Mouse (Mus musculus) 3134 (cell line): ENCODE results near the gene Tmem127.
A peak's percentile ranks its signal among the peaks of the same experiment; 100 is the strongest.
"Not testable (repeated sequence)": the region's sequence is repeated elsewhere in the genome, so short reads cannot be mapped to it uniquely, and the experiment has no call there.

Experiments
- DNase-seq: peaks from one replicate; pipeline ENCODE4 v3.0.0-alpha.2; 2011; ENCODE audit warnings: low spot score; ENCODE audit not compliant: insufficient read length; ENCODE audit errors: extremely low read depth

Gene Tmem127

DNA sequence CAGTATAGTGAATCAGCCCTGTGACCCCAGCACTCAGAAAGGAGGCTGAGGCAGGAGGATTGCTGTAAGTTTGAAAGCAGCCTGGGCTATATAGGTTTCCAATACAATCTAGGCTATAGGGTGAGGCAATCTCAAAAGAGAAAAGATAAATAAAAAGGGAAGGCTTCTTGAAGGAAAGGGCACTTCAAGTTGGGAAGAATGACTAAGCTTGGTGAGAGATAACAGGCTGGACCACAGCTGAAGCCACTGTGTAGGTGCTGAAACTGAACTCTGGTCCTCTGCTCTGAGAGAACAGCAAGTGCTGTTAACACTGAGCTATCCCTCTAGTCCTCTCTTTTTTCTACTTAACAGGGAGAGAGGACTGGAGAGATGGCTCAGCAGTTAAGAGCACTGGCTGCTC, 14.8 kb downstream of the Tmem127 start:
- no peak for DNase-seq

DNA sequence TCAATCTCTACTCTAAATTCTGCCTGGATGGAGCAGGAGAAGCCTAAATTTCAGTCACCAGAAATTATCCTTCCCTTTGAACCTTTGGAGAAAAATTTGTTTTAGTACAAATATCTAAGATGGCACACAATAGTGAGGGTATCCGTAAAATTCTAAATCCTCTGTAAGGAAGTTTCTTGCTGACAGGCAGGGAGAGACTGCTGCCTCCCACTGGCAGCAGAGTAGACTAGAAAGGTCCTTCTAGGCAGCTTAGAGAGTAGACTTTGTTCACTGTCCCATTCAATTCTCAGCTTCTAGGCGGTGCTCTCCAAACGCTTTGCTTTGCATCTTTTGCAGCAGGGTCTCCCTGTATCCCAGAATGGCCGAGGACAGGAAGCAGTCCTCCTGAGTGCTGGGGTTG, 20.1 kb downstream of the Tmem127 start:
- no peak for DNase-seq

DNA sequence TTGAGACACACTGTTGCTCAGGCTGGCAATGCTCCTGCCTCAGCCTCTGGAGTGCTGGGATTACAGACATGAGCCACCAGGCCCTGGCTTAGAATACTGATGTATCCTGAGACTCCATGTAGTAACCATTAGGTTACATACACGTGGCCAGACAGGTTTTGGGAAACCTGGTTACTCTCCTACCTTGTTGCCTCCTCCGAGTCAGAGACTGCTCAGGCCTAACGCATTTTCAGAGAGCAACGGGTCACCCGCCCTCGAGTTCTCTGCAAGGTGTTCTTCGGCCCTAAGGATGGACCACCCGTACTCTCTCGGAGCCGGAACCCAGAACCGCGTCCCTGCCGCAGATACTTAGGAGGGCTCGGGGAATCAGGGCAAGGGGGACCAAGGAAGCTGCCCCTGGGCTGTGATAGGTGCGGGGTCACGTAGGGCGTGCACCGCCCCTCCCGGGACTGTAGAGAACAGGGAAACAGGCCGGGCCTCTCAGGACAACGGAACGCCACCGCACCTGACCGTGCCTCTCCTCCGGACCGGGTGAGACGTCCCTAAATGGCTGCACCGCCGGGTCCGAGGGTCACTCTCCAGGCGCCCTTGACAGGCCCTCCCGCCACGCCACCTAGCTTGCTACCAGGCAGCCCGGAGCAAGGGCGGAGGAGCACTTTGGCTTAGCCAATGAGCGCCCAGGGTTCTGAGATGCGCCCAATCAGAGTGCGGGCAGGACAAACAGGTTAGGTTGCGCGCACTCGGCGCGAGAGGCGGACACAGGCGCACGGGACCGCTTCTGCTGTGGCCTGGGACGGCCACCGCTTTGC, 22.0 kb downstream of the Tmem127 start, which contains the start of gene Stard7:
Gene Stard7 (plus strand): TSS at position 728 of the 809 bp plus-strand sequence.
- peak; percentile 95 for DNase-seq

DNA sequence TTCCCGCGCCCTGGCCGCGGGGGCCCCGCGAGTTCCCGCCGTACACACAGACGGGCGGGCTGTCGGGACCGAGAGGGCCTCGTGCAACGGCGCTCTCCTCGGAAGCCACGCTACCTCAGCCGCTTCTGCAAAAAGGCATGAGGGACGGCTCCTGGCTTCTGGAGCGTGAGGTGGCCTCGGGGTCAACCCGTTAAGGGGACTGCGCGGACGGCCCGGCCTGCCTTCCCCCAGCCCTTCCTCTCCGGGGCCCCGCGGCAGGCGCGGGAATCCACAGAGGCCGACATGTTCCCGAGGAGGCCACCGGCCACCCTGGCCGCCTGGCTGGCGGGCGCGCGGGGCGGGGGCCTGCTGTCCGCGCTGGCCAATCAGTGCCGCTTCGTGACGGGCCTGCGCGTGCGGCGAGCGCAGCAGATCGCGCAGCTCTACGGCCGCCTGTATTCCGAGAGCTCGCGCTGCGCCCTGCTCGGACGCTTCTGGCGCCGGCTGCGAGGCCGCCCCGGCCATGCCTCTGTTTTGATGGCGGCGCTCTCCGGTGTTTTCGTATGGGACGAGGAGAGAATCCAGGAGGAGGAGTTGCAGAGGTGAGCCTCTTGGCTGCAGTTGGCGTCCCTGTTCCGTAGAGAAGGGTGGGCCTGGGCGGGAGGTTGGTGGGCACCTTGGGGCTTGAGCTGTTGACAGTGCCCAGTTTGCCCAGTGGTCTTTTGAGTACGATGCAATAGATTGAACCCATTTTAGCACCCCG, 22.8 kb downstream of the Tmem127 start:
- DNase-seq: peak; percentile 92

DNA sequence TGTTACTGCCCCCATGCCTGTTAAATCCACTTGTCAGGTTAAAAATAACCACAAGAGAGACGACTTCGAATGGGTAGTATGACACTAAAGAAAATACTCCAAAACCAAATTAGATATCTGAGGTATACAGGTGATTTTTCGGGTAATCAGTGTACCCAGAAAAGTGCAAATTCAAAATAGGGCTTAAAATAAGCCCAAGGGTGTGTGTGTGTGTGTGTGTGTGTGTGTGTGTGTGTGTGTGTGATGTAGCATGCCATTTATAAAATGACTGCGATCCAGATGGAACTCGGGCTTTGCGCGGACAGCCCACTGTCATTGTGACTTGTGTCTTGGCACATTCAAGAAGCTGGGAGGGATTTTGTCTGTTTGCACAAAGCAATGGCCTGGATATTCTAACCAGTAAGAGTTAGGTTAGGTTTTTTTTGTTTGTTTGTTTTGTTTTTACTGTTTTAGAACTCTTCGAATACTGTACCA, 23.4 kb downstream of the Tmem127 start:
- peak; percentile 26 for DNase-seq

DNA sequence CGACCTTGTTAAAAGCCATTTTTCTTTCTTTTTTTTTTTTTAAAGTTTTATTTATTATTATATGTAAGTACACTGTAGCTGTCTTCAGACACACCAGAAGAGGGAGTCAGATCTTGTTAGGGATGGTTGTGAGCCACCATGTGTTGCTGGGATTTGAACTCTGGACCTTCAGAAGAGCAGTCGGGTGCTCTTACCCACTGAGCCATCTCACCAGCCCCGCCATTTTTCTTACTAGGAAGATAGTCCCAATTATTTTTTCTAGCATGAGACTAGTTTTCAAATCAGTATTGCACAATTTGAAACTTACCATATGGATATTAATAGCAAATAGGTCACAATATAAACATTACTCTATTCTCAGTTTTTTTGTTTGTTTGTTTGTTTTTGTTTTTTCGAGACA, 24.3 kb downstream of the Tmem127 start:
- not testable (repeated sequence) for DNase-seq

DNA sequence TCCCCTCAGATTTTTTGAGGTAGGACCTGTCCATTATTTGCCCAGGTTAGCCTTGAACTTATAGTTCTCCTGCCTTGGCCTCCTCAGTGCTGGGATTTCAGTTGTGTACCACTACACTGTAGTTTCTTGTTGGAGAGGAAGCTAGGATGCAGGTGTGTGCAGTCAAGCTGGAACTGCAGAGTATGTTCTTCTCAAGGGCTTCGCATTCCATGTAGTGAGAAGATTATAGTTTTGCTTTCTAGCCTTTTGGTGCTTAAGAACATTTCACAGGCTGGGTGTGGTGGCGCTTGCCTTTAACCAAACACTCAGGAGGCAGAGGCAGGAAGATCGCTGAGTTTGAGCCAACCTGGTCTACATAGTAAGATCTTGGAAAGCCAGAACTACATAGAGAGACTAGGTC, 25.1 kb downstream of the Tmem127 start:
- no peak for DNase-seq

DNA sequence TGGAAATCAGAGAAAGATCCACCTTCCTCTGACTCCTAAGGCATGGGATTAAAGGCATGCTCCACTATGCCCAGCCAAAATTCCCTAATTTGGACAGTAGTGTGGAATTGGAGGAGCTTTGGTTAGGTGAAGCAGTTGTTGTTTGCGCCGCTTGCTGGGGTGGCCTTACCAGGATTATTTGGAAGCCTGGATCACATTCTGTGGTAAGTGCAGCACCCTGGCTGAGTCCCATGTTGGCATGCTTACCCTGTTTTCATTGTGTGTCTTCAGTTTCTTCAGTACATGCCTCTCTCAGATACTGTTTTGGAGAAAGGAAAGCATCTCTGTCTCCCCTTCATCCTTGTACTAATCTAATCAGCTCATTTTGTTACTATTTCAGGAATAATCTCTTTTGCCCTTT, 26.9 kb downstream of the Tmem127 start:
- no peak for DNase-seq

DNA sequence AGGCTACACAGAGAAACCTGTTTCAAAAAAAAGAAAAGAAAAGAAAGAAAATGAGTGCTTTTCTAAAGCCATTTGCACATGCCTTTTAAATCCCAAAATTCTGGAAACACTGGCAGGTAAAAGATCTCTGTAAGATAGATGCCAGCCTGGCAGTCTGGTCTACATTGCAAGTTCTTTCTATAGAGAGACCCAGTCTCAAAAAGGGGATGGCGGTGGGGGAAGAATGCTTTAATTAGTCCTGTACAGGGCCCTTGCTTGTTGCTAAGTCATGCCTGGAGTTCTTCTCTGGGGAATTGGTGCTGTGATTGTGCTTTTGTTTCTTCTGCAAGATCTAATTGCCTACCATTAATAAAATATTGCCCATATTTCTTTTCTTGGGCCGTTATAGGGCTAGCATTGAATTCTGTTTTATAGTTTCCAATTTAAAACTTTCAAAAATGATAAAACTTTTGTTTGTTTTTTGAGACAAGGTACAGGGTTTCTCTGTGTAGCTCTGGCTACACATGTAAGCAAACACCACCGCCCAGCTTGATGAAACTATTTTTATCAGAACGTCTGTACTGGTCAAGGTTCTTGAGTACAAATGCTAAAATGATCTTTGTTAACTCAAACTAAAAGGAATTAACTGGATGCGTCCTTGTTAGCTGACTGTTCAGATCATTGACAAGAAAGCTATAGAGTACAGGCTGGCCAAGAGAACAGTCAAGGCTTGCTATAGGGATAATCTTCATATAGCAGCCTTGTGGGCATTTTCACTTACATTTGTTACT, 28.0 kb downstream of the Tmem127 start:
- DNase-seq: no peak

DNA sequence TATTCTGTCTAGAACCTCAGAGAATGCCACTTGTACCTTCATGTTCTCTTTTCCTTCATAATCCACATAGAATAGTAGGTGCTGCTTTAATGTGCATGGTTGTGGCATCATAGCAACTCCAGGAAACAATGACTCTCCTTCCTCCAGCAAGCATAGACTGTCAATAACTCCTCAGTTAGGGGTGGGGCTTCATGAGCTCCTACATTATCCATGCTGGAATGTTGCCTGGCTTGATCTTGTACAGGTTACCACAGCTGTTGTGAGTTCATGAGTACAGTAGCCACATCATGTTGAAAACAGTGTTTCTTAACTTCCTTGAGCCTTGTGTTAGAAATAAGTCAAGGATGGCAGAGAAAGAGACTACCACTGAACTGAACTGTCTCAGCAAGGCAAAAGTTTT, 30.5 kb downstream of the Tmem127 start:
- DNase-seq: no peak

DNA sequence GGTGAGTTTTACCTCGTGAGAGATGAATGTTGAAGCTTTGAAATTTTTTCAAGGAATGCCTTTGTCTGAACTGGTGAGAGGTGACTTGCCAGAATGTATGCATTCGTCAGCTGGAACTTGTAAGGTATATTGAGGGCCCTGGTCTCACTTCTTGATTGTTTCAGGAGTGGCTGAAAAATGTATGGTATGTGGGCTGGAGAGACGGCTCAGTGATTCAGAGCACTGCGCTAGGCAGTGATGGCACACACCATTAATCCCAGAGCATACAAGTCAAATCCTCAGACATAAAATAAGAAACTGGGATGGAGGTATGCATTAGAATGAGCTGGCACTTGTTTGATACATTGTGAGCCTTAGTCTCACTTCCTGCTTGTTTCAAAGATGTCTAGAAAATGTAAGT, 44.5 kb downstream of the Tmem127 start:
- DNase-seq: no peak

DNA sequence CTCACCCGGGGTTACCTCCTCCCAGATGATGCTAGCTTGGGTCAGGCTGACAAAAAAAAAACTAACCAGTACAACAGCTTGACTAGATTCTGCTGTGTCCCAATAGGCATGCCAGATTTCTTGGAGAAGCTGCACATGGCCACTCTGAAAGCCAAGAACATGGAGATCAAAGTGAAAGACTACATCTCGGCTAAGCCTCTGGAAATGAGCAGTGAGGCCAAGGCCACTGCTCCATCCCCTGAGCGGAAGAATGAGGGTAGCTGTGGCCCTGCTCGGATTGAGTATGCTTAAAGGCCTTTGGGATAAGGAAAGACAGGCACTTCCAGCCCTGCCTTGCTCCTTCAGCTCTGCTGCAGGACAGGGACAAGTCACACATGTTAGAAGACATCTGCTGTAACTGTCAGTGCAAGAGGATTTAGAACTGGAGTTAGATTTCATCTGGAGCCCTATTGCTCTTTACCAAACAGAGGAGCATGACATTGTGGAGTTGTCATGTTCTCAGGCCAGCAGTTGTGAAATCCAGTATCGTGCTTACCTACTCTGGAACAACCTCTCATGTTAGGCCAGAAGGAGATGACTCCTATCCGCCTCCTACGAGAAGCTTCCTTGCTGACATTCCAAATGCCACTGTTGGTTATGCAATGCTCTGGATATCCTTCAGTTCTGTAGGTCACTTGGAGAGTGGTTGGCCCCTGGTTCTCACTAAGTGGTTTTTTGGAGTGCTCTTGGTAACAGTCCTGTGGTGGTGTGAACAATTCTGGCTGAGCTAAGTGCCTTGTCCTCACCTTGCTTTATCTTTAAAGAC, 49.5 kb downstream of the Tmem127 start:
- no peak for DNase-seq

DNA sequence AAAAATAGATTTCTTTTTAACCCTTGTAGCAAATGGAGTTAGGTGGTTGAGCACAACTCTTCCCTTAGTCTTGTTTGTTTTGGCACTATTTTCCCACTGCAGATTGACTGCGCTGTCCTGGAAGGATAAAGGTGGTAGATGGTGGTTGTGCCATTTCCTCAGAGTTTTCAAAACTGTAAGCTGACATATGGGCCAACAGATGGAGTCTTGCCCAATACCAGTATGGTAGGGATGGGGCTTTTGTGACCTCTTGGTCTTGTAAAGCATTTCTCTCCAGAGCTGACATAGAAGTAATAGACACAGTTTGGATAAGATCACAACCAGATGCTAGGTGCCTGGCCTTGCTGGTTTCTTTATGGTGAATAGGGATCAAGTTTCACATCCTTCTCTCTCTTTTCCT, 50.3 kb downstream of the Tmem127 start:
- DNase-seq: no peak

DNA sequence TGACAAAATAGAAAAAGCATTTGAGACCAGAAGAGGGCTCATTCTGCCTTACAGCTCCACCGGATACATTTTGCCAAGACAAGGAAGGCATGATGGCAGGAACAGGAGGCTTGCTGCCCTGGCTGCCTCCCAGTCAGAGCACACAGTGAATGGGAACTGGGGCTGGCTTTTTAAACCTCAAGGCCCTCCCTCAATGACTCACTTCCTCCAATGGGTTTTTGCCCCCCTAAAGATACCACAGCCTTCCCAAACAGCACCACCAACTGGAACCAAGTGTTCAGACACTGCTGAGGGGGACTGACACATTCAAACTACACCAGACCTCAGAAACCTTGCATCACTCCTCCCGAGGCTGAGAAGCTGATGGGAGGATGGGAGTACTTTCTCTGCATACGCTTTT, 53.0 kb downstream of the Tmem127 start:
- no peak for DNase-seq

DNA sequence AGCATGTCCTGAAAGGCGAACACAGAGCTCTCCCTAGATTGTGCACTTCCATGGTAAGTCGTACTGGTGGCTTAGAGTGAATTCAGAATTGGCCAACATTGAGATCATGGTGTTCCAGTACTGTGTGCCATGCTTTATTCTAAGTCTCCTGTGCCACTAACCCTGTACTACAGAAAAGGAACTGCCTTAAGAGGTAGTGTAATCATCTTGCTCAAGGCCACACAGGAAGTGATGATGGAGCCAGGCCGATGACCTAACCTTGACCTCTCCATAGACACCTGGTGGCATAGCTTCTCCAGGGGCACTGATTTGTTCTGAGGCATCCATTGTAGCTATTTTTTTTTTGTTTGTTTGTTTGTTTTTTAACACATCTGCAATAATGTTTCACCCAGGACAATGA, 54.2 kb downstream of the Tmem127 start:
- no peak for DNase-seq

DNA sequence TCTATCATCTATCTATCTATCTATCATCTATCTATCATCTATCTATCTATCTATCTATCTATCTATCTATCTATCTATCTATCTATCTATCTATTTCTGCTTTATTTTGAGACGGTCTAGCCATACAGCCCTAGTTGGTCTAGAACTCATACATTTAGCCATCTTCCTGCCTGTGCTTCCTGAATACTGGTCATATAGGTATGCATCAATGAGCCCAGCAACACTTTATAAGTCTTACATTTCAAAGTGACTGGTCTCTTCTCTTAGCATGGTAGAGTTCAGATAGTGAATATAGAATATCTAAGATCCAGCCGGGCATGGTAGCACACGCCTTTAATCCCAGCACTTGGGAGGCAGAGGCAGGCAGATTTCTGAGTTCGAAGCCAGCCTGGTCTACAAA, 56.5 kb downstream of the Tmem127 start:
- not testable (repeated sequence) for DNase-seq

DNA sequence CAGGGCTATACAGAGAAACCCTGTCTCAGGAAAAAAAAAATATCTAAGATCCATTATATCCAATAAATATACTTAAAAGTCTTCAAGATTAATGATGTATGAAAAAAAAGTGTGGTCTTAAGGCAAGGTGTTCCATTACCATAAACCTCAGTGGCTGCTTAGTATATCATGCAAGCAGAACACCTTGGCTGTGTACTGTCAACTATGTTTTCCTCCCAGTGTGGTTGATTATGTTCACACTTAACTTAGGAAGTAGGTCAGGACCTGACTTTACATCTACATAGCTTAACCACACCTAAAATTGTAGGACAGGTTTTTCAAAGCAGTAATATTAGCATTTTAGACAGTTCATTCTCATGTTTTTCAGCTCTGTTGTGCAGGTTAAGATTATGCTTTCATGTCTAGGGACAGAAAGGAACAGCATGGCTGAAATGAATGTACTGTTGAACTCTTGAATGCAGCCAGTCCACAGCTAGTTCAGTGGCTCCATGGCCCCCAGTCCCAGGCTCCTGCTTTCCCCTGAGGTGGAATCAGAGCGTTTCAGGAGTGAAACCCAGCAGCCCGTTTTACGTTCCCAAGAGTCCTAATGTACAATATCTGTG, 57.0 kb downstream of the Tmem127 start:
- DNase-seq: no peak

DNA sequence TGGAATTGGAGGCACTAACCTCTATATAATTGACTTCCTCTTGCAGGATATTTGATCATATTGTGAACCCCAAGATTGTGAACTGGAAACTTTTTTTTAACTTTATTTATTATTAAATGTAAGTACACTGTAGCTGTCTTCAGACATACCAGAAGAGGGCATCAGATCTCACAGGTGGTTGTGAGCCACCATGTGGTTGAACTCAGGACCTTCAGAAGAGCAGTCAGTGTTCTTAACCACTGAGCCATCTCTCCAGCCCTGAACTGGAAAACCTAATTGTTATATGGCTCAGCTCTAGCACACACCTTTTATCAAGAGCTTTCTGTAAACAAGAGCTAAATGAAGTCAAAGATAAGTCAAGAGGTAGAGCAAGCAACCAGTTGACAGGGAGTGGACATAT, 58.4 kb downstream of the Tmem127 start:
- DNase-seq: no peak

DNA sequence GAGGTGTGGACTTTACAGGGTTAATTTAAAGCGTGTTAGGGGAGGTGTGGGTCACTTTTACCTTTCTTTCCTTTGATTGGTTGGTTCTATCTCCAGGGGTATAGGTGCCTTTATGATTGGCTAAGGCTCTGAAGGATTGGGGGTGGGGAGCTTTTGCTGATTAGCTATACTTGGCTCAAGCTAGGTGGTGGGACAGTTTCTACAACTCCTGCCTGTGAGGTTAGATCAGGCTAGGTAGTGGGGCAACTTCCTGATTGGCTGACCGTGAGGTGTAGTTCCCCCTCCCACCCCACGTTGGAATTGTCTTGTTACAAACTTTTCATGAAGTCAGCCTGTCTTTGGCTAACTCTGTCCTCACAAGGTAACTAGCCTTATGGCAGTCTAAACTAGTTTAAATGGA, 59.5 kb downstream of the Tmem127 start:
- DNase-seq: no peak

DNA sequence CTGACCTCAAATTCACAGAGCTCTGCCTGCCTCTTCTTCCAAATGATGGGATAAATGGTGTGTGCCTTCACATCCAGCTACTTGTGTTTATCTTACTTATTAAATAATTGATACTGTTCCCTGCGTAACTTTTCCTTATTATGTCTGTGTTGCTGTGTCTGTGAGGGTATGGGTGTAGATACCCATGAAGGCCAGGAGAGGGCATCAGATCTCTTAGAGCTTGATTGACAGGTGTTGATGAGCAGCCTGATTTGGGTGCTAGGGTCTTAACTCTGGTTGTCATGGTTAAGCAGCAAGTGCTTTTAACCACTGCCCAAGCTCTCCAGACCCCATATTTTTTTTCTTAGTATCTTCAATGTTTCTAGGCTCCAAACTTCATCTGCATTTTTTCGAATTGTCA, 61.0 kb downstream of the Tmem127 start:
- DNase-seq: no peak
